Mouse (Mus musculus) adrenal gland, adult 8-10 months (tissue): ENCODE measurements around the gene Gm42669. TPM values are rescaled to one million over a fixed set of nuclear protein-coding genes. Genes with fewer than 3 reads are reported as not detected.

ENCODE experiments used
- DNase-seq: peaks from one replicate; pipeline ENCODE4 v3.0.0; 2022
- total RNA-seq, 4 experiments: library from RNA; stranded (reverse); gene quantifications; 2 replicates each; pipeline ENCODE4 v1.2.4; 2022

The Gm42669 gene
- total RNA-seq, 4 experiments from 2014 or later = 0.12 to 0.19 TPM; not detected in 2

- DNase-seq = no peak
These were observed 14.0 kb downstream of the Gm42669 start for GRCm38 (mm10) chr5:107521386-107521785.

GRCm38 (mm10) chr5:107521897-107522296 is 14.5 kb downstream of the Gm42669 start:
- DNase-seq = no peak

- DNase-seq = no peak
These were observed 16.9 kb downstream of the Gm42669 start for GRCm38 (mm10) chr5:107524281-107524680.

GRCm38 (mm10) chr5:107528856-107529255 is 21.4 kb downstream of the Gm42669 start:
- no peak for DNase-seq

GRCm38 (mm10) chr5:107533590-107533989 is 26.2 kb downstream of the Gm42669 start:
- DNase-seq = no peak

GRCm38 (mm10) chr5:107534581-107534980 is 27.2 kb downstream of the Gm42669 start, which contains the start of gene 1700028K03Rik:
1700028K03Rik (plus strand) TSS chr5:107534709.
- no peak for DNase-seq

- no peak for DNase-seq
These were observed 34.3 kb downstream of the Gm42669 start for GRCm38 (mm10) chr5:107541696-107542095.

- DNase-seq = no peak
These were observed 38.5 kb downstream of the Gm42669 start for GRCm38 (mm10) chr5:107545927-107546326.

- no peak for DNase-seq
These were observed 40.5 kb downstream of the Gm42669 start for GRCm38 (mm10) chr5:107547955-107548354.

- no peak for DNase-seq
These were observed 41.0 kb downstream of the Gm42669 start for GRCm38 (mm10) chr5:107548444-107548843.

- DNase-seq = no peak
These were observed 46.9 kb downstream of the Gm42669 start for GRCm38 (mm10) chr5:107554336-107554735.

GRCm38 (mm10) chr5:107556969-107557368 is 49.5 kb downstream of the Gm42669 start:
- DNase-seq = no peak

- DNase-seq = no peak
These were observed 61.7 kb downstream of the Gm42669 start for GRCm38 (mm10) chr5:107569148-107569547.

GRCm38 (mm10) chr5:107597301-107598077 is 90.1 kb downstream of the Gm42669 start, which contains the start of the genes Rpap2 and Glmn:
Rpap2 (plus strand) TSS chr5:107597373.
Glmn (minus strand) TSS chr5:107597888.
- DNase-seq = peak; percentile 73

GRCm38 (mm10) chr5:107598380-107598779 is 91.0 kb downstream of the Gm42669 start:
- DNase-seq = no peak

- DNase-seq = peak; percentile 29
These were observed 103.8 kb downstream of the Gm42669 start for GRCm38 (mm10) chr5:107611224-107611623.

- no peak for DNase-seq
These were observed 110.6 kb downstream of the Gm42669 start for GRCm38 (mm10) chr5:107617986-107618385.

GRCm38 (mm10) chr5:107621327-107621726 is 113.9 kb downstream of the Gm42669 start:
- DNase-seq = no peak

Other genes with a start within 250 kb of the Gm42669 start
- gene Tgfbr3, start 218.0 kb upstream of the Gm42669 start, total RNA-seq = 100 to 1,000 TPM; 217 to 303 (median 276) TPM
- 1 to 10 TPM; 3.3 to 5.2 (median 4.0) TPM for gene Brdt, start 176.5 kb upstream of the Gm42669 start, total RNA-seq
- gene Ephx4, start 104.9 kb upstream of the Gm42669 start, total RNA-seq = 1 to 10 TPM; 1.4 to 3.1 (median 2.1) TPM
- not detected for gene Lpcat2b, start 76.1 kb upstream of the Gm42669 start, total RNA-seq
- 10 to 100 TPM in 1 of 4 experiments, 1 to 10 TPM in 3; 5.1 to 11.5 (median 8.9) TPM for gene Btbd8, start 69.6 kb upstream of the Gm42669 start, total RNA-seq
- gene 1700028K03Rik, start 27.1 kb downstream of the Gm42669 start, total RNA-seq = under 1 TPM in 2 of 4 experiments, not detected in 2; 0.14 to 0.30 TPM
- gene Rpap2, start 89.8 kb downstream of the Gm42669 start, total RNA-seq = 10 to 100 TPM; 17.8 to 21.2 (median 19.9) TPM
- gene Glmn, start 90.3 kb downstream of the Gm42669 start, total RNA-seq = 10 to 100 TPM in 3 of 4 experiments, 1 to 10 TPM in 1; 8.0 to 16.3 (median 11.5) TPM
- gene Gfi1, start 218.4 kb downstream of the Gm42669 start, total RNA-seq = under 1 TPM in 2 of 4 experiments, not detected in 2; 0.09 to 0.17 TPM